Mouse (Mus musculus): ENCODE data around the gene Gngt2. TPM values are rescaled to one million over a fixed set of nuclear protein-coding genes. Genes with fewer than 3 reads are reported as not detected.

The Gngt2 gene
- polyA plus RNA-seq, 2 experiments from 2014 or later: 47.5 to 58.4 TPM

Other genes with a start within 250 kb of the Gngt2 start
- not detected for gene Ngfr, start 249.5 kb upstream of the Gngt2 start, polyA plus RNA-seq (2017; shearing (Covaris generic))
- 100 to 1,000 TPM; 131 to 144 TPM for gene Phb, start 170.3 kb upstream of the Gngt2 start, polyA plus RNA-seq (2017; shearing (Covaris generic))
- 10 to 100 TPM in 1 of 2 experiments, 1 to 10 TPM in 1; 9.6 to 13.0 TPM for gene Zfp652, start 124.5 kb upstream of the Gngt2 start, polyA plus RNA-seq (2017; shearing (Covaris generic))
- 1 to 10 TPM; 3.9 to 4.9 TPM for gene B130006D01Rik, start 113.6 kb upstream of the Gngt2 start, polyA plus RNA-seq (2017; shearing (Covaris generic))
- gene Phospho1, start 12.7 kb upstream of the Gngt2 start, polyA plus RNA-seq (2017; shearing (Covaris generic)): not detected
- 10 to 100 TPM; 58.8 to 59.2 TPM for gene Abi3, start 5.3 kb downstream of the Gngt2 start, polyA plus RNA-seq (2017; shearing (Covaris generic))
- gene B4galnt2, start 77.7 kb downstream of the Gngt2 start, polyA plus RNA-seq (2017; shearing (Covaris generic)): under 1 TPM in 1 of 2 experiments, not detected in 1; 0.25 TPM
- gene Igf2bp1, start 168.7 kb downstream of the Gngt2 start, polyA plus RNA-seq (2017; shearing (Covaris generic)): under 1 TPM in 1 of 2 experiments, not detected in 1; 0.24 TPM
- not detected for gene Gip, start 187.3 kb downstream of the Gngt2 start, polyA plus RNA-seq (2017; shearing (Covaris generic))
- gene Snf8, start 197.7 kb downstream of the Gngt2 start, polyA plus RNA-seq (2017; shearing (Covaris generic)): 10 to 100 TPM; 39.3 to 54.1 TPM
- gene Ube2z, start 228.2 kb downstream of the Gngt2 start, polyA plus RNA-seq (2017; shearing (Covaris generic)): 1 to 10 TPM; 8.5 to 9.1 TPM
- 100 to 1,000 TPM; 362 to 459 TPM for gene Atp5g1, start 238.5 kb downstream of the Gngt2 start, polyA plus RNA-seq (2017; shearing (Covaris generic))